Mouse (Mus musculus): ENCODE data around the gene Phf19.

- TF ChIP-seq CTCF (IDR thresholded peaks at IDR 0.05; ENCODE audit: extremely low read depth, insufficient read length, insufficient replicate concordance, low read depth, low read length) (no peak), POLR2A (IDR thresholded peaks at IDR 0.05; ENCODE audit: low read depth, low read length) (no peak)
Observed at GRCm38 (mm10) chr2:34927320-34927719, 13.5 kb upstream of the Phf19 start.

All from small intestine, adult 2 months (tissue).